Mouse (Mus musculus): Measurements from ENCODE around the gene Shisal2a. TPM values are rescaled to one million over a fixed set of nuclear protein-coding genes. Genes with fewer than 3 reads are reported as not detected.

The Shisal2a gene
- polyA plus RNA-seq, 1 experiment from 2014 or later, result 0.53 TPM

DNA sequence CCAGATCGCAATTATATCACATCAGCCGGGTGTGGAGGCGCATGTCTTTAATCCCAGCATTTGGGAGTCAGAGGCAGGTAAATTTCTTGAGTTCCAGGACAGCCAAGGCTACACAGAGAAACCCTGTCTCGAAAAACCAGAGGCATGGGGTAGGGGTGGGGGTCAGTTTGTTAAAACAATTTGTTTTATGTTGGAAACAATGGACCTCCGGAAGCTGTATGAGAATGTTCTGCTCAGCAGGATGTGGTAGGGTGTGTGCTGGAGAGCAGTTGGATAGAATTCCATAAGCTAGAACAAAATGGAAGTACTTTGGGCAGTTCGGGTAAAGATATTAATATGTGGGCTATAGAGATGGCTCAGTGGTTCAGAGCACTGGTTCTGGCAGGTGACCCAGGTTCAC is 47.7 kb downstream of the Shisal2a start:
- Histone ChIP-seq H3K4me2 (no peak overlapping the region), H3K4me1 (replicated peaks) (peaks cover 35% of the 10 kb centered on the region), H3K9ac (no peak overlapping the region), H3K4me3 (replicated peaks) (no peak overlapping the region), H3K36me3 (peaks cover 63% of the 10 kb centered on the region), H3K27ac (no peak overlapping the region), H3K9me3 (replicated peaks) (no peaks in the 10 kb centered on the region), H3K27me3 (no peaks in the 10 kb centered on the region)
- WGBS (ENCODE audit: insufficient replicate concordance), result 79% methylated on average over 6 of the region's 6 CpGs
- ATAC-seq (ENCODE audit: low read depth) (no peak), DNase-seq (no peak)

- peak overlapping the region; percentile 15; the same call in 1 of the 2 replicates for H3K27ac ChIP-seq
- H3K9ac ChIP-seq, result no peak overlapping the region
- H3K4me2 ChIP-seq, result no peak overlapping the region
- H3K4me3 ChIP-seq (replicated peaks), result no peak overlapping the region
- ATAC-seq (ENCODE audit: low read depth), result no peak
- H3K4me1 ChIP-seq (replicated peaks), result peaks cover 44% of the 10 kb centered on the region
- H3K27me3 ChIP-seq, result no peaks in the 10 kb centered on the region
- no peaks in the 10 kb centered on the region for H3K9me3 ChIP-seq (replicated peaks)
- no peak for DNase-seq
- WGBS (ENCODE audit: insufficient replicate concordance), result 80% methylated on average over 9 of the region's 9 CpGs
- H3K36me3 ChIP-seq, result peaks cover 52% of the 10 kb centered on the region
These were observed 51.1 kb downstream of the Shisal2a start for GRCm38 (mm10) chr4:108332041-108332440.

GRCm38 (mm10) chr4:108329840-108330239 is 53.3 kb downstream of the Shisal2a start:
- Histone ChIP-seq H3K4me3 (replicated peaks) (no peak overlapping the region), H3K27me3 (no peaks in the 10 kb centered on the region), H3K4me2 (no peak overlapping the region), H3K9me3 (replicated peaks) (no peaks in the 10 kb centered on the region), H3K9ac (no peak overlapping the region), H3K27ac (no peak overlapping the region), H3K36me3 (peaks cover 36% of the 10 kb centered on the region), H3K4me1 (replicated peaks) (peaks cover 34% of the 10 kb centered on the region)
- 76% methylated on average over 6 of the region's 6 CpGs for WGBS (ENCODE audit: insufficient replicate concordance)
- ATAC-seq (ENCODE audit: low read depth), result no peak
- DNase-seq, result no peak

DNA sequence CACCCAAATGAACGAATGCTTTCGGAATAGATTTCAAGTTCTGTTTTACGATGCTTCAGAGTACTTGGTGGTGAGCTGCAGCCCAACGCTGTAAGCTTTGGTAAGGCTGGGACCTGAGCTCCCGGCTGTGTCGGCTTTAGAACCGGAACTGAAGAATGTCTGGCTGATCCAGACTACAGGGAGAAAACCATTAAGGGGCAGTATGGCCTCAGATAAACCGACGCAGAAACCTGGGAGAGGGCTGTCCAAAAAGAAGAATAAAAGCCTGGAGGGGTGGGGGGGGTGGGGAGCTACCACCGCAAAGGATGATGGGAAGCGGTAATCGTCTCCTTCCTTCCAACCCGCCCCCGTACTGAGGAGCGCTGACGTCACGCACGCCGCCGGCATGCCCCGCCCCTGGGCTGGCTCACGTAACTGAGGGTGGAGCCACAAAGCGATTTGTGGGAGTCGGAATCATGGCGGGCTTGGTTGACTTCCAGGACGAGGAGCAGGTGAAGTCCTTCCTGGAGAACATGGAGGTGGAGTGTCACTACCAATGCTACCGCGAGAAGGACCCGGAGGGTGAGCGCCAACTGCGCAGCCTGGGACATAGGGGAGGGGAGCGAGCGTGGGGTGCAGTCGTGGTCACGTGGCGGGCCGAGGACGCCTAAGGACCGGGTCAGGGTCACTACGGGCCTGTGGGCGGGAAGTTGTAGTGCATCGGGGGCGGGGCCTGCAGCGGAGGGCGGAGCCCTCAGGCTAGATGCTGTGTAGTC is 55.2 kb downstream of the Shisal2a start, which contains the start of gene Coa7:
Coa7 (plus strand) TSS at position 411 of the 755 bp plus-strand sequence.
- H3K27me3 ChIP-seq, result no peaks in the 10 kb centered on the region
- H3K27ac ChIP-seq, result peak within 1 kb of the TSS; percentile 77
- peak within 1 kb of the TSS; percentile 84 for H3K4me2 ChIP-seq
- WGBS (ENCODE audit: insufficient replicate concordance), result under 1% methylated on average over 45 of the region's 45 CpGs
- H3K4me1 ChIP-seq (replicated peaks), result peaks cover 34% of the 10 kb centered on the region
- peak; percentile 97 for DNase-seq
- H3K4me3 ChIP-seq (replicated peaks), result peak within 1 kb of the TSS; percentile 71
- peak; percentile 96 for ATAC-seq (ENCODE audit: low read depth)
- H3K9me3 ChIP-seq (replicated peaks), result no peaks in the 10 kb centered on the region
- H3K36me3 ChIP-seq, result peaks cover 17% of the 10 kb centered on the region
- peak within 1 kb of the TSS; percentile 72 for H3K9ac ChIP-seq

DNA sequence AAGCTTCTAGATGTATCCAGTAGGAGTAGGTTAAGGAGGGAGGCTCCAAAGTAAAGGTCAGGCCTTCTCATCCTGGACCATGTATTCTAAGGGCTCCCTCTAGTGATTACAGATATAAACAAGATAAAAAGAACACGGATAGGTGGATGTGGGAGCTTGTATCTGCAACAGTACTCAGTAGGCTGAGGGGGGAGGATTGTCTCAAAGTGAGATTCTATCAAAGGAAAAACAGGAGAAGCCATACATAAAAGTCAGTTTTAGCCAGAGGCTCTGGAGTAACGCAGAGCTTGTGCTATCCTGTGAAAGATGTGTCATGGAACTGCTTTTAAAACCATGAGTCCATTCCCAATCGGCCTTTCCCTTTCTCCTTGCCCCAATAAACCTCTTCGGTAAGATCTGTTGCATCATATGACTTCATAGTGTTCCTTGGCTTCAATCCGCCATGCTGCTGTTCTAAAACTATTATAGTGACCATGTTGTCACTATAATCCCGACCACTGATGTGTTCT is 56.0 kb downstream of the Shisal2a start:
- no peak for DNase-seq
- H3K4me1 ChIP-seq (replicated peaks), result peaks cover 34% of the 10 kb centered on the region
- H3K27me3 ChIP-seq, result no peaks in the 10 kb centered on the region
- H3K9me3 ChIP-seq (replicated peaks), result no peaks in the 10 kb centered on the region
- H3K36me3 ChIP-seq, result peaks cover 11% of the 10 kb centered on the region
- H3K9ac ChIP-seq, result peak overlapping the region; percentile 72
- H3K27ac ChIP-seq, result peak overlapping the region; percentile 76
- ATAC-seq (ENCODE audit: low read depth), result no peak
- WGBS (ENCODE audit: insufficient replicate concordance), result 35% methylated on average over 6 of the region's 6 CpGs
- peak overlapping the region; percentile 84 for H3K4me2 ChIP-seq
- H3K4me3 ChIP-seq (replicated peaks), result peak overlapping the region; percentile 71

DNA sequence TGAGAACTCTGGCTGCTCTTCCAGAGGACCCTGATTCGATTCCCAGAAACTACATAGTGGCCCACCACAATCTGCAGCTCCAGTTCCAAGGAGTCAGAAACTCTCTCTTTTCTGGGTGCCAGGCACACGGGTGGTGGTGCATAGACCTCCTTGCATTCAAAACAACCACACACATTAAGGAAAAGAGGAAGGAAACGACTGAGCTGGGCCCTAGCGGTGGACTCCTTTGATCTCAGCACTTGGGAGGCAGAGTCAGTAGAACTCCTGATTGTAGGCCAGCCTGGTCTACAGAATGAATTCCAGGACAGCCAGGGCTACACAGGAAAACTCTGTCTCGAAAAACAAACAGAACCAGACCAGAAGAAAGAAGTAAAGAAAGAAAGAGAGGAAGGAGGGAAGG is 59.6 kb downstream of the Shisal2a start:
- H3K4me3 ChIP-seq (replicated peaks), result no peak overlapping the region
- no peak for ATAC-seq (ENCODE audit: low read depth)
- WGBS (ENCODE audit: insufficient replicate concordance), result 28% methylated on average over 5 of the region's 5 CpGs
- DNase-seq, result no peak
- H3K9ac ChIP-seq, result no peak overlapping the region
- no peaks in the 10 kb centered on the region for H3K36me3 ChIP-seq
- no peaks in the 10 kb centered on the region for H3K27me3 ChIP-seq
- no peak overlapping the region for H3K27ac ChIP-seq
- no peak overlapping the region for H3K4me2 ChIP-seq
- no peaks in the 10 kb centered on the region for H3K9me3 ChIP-seq (replicated peaks)
- peaks cover 16% of the 10 kb centered on the region for H3K4me1 ChIP-seq (replicated peaks)

- ATAC-seq (ENCODE audit: low read depth) (no peak), DNase-seq (no peak)
- WGBS (ENCODE audit: insufficient replicate concordance), result 62% methylated on average over 7 of the region's 7 CpGs
- H3K4me1 ChIP-seq (replicated peaks), result peaks cover 20% of the 10 kb centered on the region
- H3K4me3 ChIP-seq (replicated peaks), result no peak overlapping the region
- H3K9me3 ChIP-seq (replicated peaks), result no peaks in the 10 kb centered on the region
- H3K36me3 ChIP-seq, result no peaks in the 10 kb centered on the region
- H3K4me2 ChIP-seq, result no peak overlapping the region
- H3K27ac ChIP-seq, result no peak overlapping the region
- no peaks in the 10 kb centered on the region for H3K27me3 ChIP-seq
- no peak overlapping the region for H3K9ac ChIP-seq
These were observed 62.3 kb downstream of the Shisal2a start for GRCm38 (mm10) chr4:108320627-108321380.

DNA sequence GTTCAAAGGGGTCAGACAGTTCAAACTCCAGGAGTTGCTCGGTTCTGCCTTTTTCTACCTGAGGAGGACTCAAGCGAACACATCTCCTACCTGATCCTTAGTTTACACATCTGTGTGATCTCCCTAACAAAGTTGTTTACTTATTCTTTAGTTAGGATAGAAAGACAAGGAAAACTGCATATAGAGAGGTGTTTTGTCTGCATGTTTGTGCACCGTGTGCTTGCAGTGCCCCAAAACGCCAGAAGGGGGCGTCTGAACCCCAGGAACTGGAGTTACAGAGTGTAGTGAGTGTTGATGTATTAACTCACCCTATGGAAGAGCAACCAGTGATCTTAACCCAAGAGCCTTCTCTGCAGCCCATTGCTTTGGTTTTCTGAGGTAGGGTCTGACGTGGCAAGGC is 63.4 kb downstream of the Shisal2a start:
- Histone ChIP-seq H3K9me3 (replicated peaks) (no peaks in the 10 kb centered on the region), H3K4me3 (replicated peaks) (no peak overlapping the region), H3K9ac (no peak overlapping the region), H3K27ac (no peak overlapping the region), H3K4me2 (no peak overlapping the region), H3K36me3 (no peaks in the 10 kb centered on the region), H3K27me3 (no peaks in the 10 kb centered on the region), H3K4me1 (replicated peaks) (peaks cover 20% of the 10 kb centered on the region)
- 58% methylated on average over 6 of the region's 6 CpGs for WGBS (ENCODE audit: insufficient replicate concordance)
- ATAC-seq (ENCODE audit: low read depth), result no peak
- DNase-seq, result no peak

GRCm38 (mm10) chr4:108318649-108319615 is 64.2 kb downstream of the Shisal2a start:
- no peaks in the 10 kb centered on the region for H3K9me3 ChIP-seq (replicated peaks)
- WGBS (ENCODE audit: insufficient replicate concordance), result 37% methylated on average over 8 of the region's 8 CpGs
- no peak overlapping the region for H3K4me2 ChIP-seq
- peak overlapping the region; percentile 54 for H3K27ac ChIP-seq
- ATAC-seq (ENCODE audit: low read depth) (peak; percentile 63), DNase-seq (no peak)
- no peaks in the 10 kb centered on the region for H3K27me3 ChIP-seq
- no peaks in the 10 kb centered on the region for H3K36me3 ChIP-seq
- no peak overlapping the region for H3K4me3 ChIP-seq (replicated peaks)
- peaks cover 20% of the 10 kb centered on the region for H3K4me1 ChIP-seq (replicated peaks)
- H3K9ac ChIP-seq, result no peak overlapping the region
